Mouse (Mus musculus) spleen, adult 2 months (tissue): ENCODE data around the gene Pou2f3.

ENCODE experiments used
- CTCF ChIP-seq: fragments of 200-500 bp; IDR thresholded peaks from 2 replicates; pipeline ENCODE4 v1.5.1; 2011; ENCODE audit warnings: mild to moderate bottlenecking, inconsistent platforms; ENCODE audit not compliant: insufficient read depth, insufficient read length, insufficient replicate concordance; ENCODE audit errors: extremely low read depth
- POLR2A ChIP-seq: fragments of 200-500 bp; IDR thresholded peaks from 2 replicates; pipeline ENCODE4 v1.6.1; 2011; ENCODE audit warnings: low read depth, low read length, inconsistent platforms

GRCm38 (mm10) chr9:43083441-43084055, 126.6 kb downstream of the Pou2f3 start:
- TF ChIP-seq CTCF (no peak), POLR2A (no peak)
